Mouse (Mus musculus): ENCODE data around the gene Gm28230. TPM values are rescaled to one million over a fixed set of nuclear protein-coding genes. Genes with fewer than 3 reads are reported as not detected.

Gene Gm28230
- polyA plus RNA-seq, 1 experiment, result not detected

DNA sequence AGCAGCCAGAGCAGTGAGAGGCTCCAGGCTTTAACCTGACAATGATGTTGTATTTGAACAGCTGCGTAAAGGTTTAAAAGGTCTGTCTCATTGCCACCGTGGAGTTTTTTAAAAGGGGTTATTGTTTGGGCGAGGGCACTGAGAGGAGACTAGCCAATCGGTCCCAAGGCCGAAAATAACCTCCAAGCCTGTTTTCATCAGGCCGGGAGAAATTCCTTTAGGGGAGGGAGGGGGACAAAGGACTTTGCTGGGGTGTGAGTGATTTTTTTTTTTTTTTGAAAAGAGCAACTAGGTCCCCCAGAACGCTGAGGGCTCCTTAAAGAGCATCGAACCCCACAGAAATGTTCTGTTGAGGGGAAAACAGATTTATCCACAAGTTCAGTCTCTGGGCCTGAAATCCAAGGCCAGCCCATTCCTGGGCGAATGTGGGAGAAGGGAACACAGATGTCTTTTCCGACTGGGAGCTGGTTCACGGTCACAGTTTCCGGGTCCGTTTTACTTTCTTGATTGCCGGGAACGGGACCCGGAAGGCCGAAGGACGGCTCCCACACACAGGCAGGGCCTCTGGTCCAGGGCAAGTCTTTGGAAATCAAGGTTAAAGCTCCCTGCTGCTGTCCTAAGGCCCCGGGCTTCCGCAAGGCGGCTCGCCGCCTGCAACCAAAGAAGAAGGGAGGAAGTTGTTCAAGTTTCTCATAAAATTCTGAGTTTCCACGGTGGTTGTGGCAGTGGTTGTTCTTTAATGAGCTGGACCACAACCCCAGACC, 36.8 kb upstream of the Gm28230 start:
- H3K27ac ChIP-seq (ENCODE audit: insufficient read depth, low read depth, low read length), result no peak overlapping the region
- no peaks in the 10 kb centered on the region for H3K4me1 ChIP-seq (ENCODE audit: control insufficient read depth, insufficient read depth, low read length)
- TF ChIP-seq POLR2A (IDR thresholded peaks at IDR 0.05; ENCODE audit: insufficient read depth, low read depth, low read length) (no peak), CTCF (IDR thresholded peaks at IDR 0.05; ENCODE audit: insufficient read depth, low read depth, low read length) (no peak)
- 3% methylated on average over 24 of the region's 24 CpGs for WGBS
- no peak overlapping the region for H3K4me3 ChIP-seq (ENCODE audit: insufficient read depth, low read depth, low read length)

DNA sequence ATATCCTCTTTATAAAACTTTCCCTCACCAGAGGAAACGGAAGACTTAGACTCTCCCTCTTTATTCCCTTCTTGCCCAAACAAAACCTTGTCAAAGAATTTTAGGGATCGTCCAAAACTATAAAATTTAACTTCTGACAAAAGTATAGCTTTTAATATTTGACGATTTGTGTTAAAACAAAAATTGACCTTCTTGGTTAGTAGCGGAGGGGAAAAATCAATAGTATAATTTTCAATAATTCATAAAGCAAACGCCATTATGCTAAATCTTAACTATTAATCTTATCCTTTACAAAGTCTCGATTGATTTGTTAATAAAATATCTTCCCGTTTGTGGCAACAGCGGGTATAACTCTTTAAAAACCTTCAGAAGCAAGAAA, 36.2 kb upstream of the Gm28230 start:
- 17% methylated on average over 8 of the region's 8 CpGs for WGBS
- H3K4me1 ChIP-seq (ENCODE audit: control insufficient read depth, insufficient read depth, low read length), result no peaks in the 10 kb centered on the region
- H3K4me3 ChIP-seq (ENCODE audit: insufficient read depth, low read depth, low read length), result no peak overlapping the region
- no peak overlapping the region for H3K27ac ChIP-seq (ENCODE audit: insufficient read depth, low read depth, low read length)
- TF ChIP-seq POLR2A (IDR thresholded peaks at IDR 0.05; ENCODE audit: insufficient read depth, low read depth, low read length) (no peak), CTCF (IDR thresholded peaks at IDR 0.05; ENCODE audit: insufficient read depth, low read depth, low read length) (no peak)

DNA sequence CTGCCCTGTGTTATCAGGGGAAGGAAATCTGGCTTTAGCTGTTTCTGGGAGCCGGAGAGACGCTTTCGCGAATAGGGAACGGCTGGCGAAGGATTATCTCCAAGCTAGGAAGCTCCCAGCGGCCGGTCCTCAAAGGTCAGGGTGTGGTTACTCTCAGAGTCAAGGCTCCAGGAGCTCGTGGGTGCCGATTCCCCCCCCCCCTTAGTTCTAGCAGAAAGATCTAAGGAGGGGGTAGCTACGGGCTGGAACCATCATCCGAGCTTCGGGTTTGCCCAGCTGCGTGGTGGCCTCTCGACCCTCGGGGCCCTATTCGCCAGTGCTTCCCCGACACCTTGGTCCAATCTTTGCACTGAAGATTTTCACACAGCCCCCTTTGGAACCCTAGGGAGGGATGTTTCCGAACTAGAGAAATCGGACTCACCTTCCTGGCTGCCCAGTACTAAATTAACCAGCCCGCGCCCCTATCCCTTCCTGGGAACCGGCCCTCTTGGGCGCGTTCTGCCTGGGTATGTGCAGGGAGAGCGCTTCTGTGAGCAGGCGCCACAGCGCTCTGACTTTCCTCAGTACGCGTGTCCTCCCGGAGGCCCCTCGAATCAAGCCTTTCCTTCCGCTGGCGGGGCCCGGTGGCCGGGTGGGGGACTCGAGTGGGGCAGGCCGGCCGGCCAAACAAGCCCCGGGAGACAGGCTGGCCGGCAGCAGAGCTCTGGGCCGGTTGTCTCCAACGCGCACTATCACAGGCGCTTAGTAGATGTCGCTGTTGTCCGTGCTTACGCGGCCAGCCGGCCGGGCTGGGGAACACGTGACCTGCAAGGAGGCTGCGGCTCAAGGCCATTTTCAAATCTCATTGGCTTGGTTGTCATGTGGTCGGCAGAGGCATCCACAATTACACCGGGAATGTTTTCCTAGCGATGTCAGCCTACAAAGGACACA, 35.2 kb upstream of the Gm28230 start, which contains the start of gene Hoxd10:
Gene Hoxd10 (plus strand): TSS at position 903 of the 930 bp plus-strand sequence.
- TF ChIP-seq CTCF (IDR thresholded peaks at IDR 0.05; ENCODE audit: insufficient read depth, low read depth, low read length) (no peak), POLR2A (IDR thresholded peaks at IDR 0.05; ENCODE audit: insufficient read depth, low read depth, low read length) (no peak)
- Histone ChIP-seq H3K27ac (ENCODE audit: insufficient read depth, low read depth, low read length) (no peak within 1 kb of the TSS), H3K4me3 (ENCODE audit: insufficient read depth, low read depth, low read length) (no peak within 1 kb of the TSS), H3K4me1 (ENCODE audit: control insufficient read depth, insufficient read depth, low read length) (no peaks in the 10 kb centered on the region)
- 4% methylated on average over 56 of the region's 56 CpGs for WGBS

DNA sequence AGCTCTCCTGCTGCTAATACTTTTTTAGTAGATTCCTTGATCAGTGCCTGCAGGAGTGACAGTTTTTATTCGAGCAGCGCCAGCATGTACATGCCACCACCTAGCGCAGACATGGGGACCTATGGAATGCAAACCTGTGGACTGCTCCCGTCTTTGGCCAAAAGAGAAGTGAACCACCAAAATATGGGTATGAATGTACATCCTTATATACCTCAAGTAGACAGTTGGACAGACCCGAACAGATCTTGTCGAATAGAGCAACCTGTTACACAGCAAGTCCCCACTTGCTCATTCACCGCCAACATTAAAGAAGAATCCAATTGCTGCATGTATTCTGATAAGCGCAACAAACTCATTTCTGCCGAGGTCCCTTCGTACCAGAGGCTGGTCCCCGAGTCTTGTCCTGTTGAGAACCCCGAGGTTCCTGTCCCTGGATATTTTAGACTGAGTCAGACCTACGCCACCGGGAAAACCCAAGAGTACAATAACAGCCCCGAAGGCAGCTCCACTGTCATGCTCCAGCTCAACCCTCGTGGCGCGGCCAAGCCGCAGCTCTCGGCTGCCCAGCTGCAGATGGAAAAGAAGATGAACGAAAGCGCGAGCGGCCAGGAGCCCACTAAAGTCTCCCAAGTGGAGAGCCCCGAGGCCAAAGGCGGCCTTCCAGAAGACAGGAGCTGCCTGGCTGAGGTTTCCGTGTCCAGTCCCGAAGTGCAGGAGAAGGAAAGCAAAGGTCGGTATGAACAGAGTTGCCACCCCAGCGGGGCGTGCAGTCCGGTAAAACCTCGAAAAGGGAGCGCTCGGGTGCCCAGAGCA, 34.3 kb upstream of the Gm28230 start:
- Histone ChIP-seq H3K4me1 (ENCODE audit: control insufficient read depth, insufficient read depth, low read length) (no peaks in the 10 kb centered on the region), H3K4me3 (ENCODE audit: insufficient read depth, low read depth, low read length) (no peak overlapping the region), H3K27ac (ENCODE audit: insufficient read depth, low read depth, low read length) (no peak overlapping the region)
- no peak for TF ChIP-seq CTCF (IDR thresholded peaks at IDR 0.05; ENCODE audit: insufficient read depth, low read depth, low read length)
- TF ChIP-seq POLR2A (IDR thresholded peaks at IDR 0.05; ENCODE audit: insufficient read depth, low read depth, low read length), result no peak
- 4% methylated on average over 35 of the region's 35 CpGs for WGBS

DNA sequence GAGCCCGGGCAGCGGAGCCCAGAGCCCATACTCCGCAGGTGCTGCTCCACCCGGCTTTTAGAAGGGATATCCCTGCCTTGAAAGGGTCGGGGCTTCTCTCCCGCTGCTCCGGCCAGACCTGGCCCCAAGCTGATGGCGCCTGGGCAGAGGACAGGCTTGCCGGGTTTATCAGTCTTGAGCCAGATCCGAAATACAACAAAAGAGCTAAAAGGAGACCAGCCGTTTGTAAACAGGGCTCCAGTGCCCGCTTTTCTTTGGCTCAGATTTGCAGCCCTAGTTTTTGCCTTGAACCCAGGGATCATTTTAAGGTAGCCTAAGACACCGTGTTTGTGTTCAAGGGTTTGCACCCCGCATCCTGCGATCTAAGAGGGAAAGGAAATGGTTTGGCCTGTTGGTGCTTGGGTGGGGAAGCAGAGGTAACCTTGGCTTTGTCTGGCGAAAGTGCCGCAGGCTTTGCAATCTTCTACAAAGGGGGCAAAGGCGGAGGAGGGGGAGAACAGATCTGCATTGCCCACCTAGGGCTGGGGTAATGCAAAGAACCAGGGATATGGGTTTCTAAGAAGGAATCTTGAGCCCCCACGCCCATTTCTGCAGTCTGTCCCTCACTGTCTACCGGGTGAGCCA, 33.6 kb upstream of the Gm28230 start:
- no peak overlapping the region for H3K27ac ChIP-seq (ENCODE audit: insufficient read depth, low read depth, low read length)
- no peak for TF ChIP-seq POLR2A (IDR thresholded peaks at IDR 0.05; ENCODE audit: insufficient read depth, low read depth, low read length)
- TF ChIP-seq CTCF (IDR thresholded peaks at IDR 0.05; ENCODE audit: insufficient read depth, low read depth, low read length), result no peak
- H3K4me3 ChIP-seq (ENCODE audit: insufficient read depth, low read depth, low read length), result no peak overlapping the region
- H3K4me1 ChIP-seq (ENCODE audit: control insufficient read depth, insufficient read depth, low read length), result peaks cover 1% of the 10 kb centered on the region; the same call in 1 of the 2 replicates
- WGBS, result 2% methylated on average over 20 of the region's 20 CpGs

GRCm38 (mm10) chr2:74693432-74693827, 33.1 kb upstream of the Gm28230 start:
- Histone ChIP-seq H3K4me1 (ENCODE audit: control insufficient read depth, insufficient read depth, low read length) (peaks cover 4% of the 10 kb centered on the region; the same call in 1 of the 2 replicates), H3K4me3 (ENCODE audit: insufficient read depth, low read depth, low read length) (no peak overlapping the region), H3K27ac (ENCODE audit: insufficient read depth, low read depth, low read length) (no peak overlapping the region)
- 8% methylated on average over 4 of the region's 4 CpGs for WGBS
- TF ChIP-seq CTCF (IDR thresholded peaks at IDR 0.05; ENCODE audit: insufficient read depth, low read depth, low read length) (no peak), POLR2A (IDR thresholded peaks at IDR 0.05; ENCODE audit: insufficient read depth, low read depth, low read length) (no peak)

DNA sequence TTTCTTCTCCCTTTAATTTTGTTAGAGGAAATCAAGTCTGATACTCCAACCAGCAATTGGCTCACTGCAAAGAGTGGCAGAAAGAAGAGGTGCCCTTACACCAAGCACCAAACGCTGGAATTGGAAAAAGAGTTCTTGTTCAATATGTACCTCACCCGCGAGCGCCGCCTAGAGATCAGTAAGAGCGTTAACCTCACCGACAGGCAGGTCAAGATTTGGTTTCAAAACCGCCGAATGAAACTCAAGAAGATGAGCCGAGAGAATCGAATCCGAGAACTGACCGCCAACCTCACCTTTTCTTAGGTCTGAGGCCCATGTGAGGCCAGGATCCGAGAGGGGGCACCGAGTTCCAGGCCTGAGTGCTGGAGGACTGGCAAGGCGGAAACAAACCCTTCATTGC, 32.5 kb upstream of the Gm28230 start:
- 3% methylated on average over 16 of the region's 16 CpGs for WGBS
- Histone ChIP-seq H3K4me1 (ENCODE audit: control insufficient read depth, insufficient read depth, low read length) (peaks cover 4% of the 10 kb centered on the region; the same call in 1 of the 2 replicates), H3K27ac (ENCODE audit: insufficient read depth, low read depth, low read length) (no peak overlapping the region), H3K4me3 (ENCODE audit: insufficient read depth, low read depth, low read length) (no peak overlapping the region)
- TF ChIP-seq POLR2A (IDR thresholded peaks at IDR 0.05; ENCODE audit: insufficient read depth, low read depth, low read length) (no peak), CTCF (IDR thresholded peaks at IDR 0.05; ENCODE audit: insufficient read depth, low read depth, low read length) (no peak)

DNA sequence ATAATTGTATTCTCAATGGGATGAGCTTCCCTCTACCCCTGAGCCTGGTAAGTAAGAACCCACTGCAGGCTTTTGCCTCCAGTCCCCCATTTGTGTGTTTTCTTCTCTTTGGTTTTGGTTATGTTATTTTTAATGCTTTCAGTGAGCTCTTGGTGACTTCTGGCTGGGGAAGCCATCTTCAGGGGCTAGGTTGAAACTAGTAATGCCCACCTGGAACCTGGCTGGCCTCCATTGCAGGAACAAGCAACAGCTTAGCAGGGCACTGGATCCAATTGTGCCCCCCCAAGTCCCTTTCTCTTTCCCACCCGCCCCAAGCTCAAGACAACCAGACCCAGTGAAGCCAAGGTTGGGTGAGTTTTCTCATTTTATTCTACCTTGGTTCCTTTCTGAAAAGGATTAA, 31.1 kb upstream of the Gm28230 start:
- H3K27ac ChIP-seq (ENCODE audit: insufficient read depth, low read depth, low read length), result no peak overlapping the region
- no peak overlapping the region for H3K4me3 ChIP-seq (ENCODE audit: insufficient read depth, low read depth, low read length)
- WGBS, result 4% methylated on average over 1 of the region's 1 CpGs
- no peak for TF ChIP-seq CTCF (IDR thresholded peaks at IDR 0.05; ENCODE audit: insufficient read depth, low read depth, low read length)
- no peak for TF ChIP-seq POLR2A (IDR thresholded peaks at IDR 0.05; ENCODE audit: insufficient read depth, low read depth, low read length)
- peaks cover 4% of the 10 kb centered on the region; the same call in 1 of the 2 replicates for H3K4me1 ChIP-seq (ENCODE audit: control insufficient read depth, insufficient read depth, low read length)
